Mouse (Mus musculus) spleen, adult 2 months (tissue): Measurements from ENCODE around the gene Itgb3bp.

ENCODE experiments used
- CTCF ChIP-seq: fragments of 200-500 bp; IDR thresholded peaks from 2 replicates; pipeline ENCODE4 v1.5.1; 2011; ENCODE audit warnings: mild to moderate bottlenecking, inconsistent platforms; ENCODE audit not compliant: insufficient read depth, insufficient read length, insufficient replicate concordance; ENCODE audit errors: extremely low read depth
- POLR2A ChIP-seq: fragments of 200-500 bp; IDR thresholded peaks from 2 replicates; pipeline ENCODE4 v1.6.1; 2011; ENCODE audit warnings: low read depth, low read length, inconsistent platforms

DNA sequence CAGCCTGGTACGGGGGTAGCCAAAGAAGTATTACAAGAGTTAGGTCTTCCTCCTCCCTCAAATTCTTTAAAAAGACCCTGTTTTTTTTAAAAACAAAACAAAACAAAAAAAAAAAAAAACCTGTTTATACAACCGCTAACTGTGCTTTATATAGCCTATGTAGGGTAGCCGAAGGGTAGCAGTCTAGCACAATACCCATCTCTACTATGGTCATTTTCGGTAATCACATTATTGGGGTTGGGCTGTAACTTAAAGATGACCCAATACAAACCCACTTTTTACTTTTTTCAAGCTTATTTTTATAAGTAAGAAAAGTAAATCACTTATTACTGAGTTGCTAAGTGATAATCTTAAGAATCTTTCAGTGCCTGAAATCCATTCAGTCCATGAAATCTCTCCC, 101.3 kb downstream of the Itgb3bp start:
- TF ChIP-seq CTCF (no peak), POLR2A (no peak)
